Mouse (Mus musculus) lung, postnatal 0 days (tissue): Measurements from ENCODE around the gene Dapk1.

Experiments used
- CTCF ChIP-seq: IDR thresholded peaks from 2 replicates; pipeline ENCODE4 v1.5.1; 2016; ENCODE audit warnings: antibody characterized with exemption, mild to moderate bottlenecking
- EP300 ChIP-seq: IDR thresholded peaks from 2 replicates; pipeline ENCODE4 v1.6.1; 2016; ENCODE audit warnings: antibody characterized with exemption, mild to moderate bottlenecking, control low read depth

GRCm38 (mm10) chr13:60616036-60616435 is 14.3 kb downstream of the Dapk1 start:
- no peak for TF ChIP-seq CTCF
- no peak for TF ChIP-seq EP300
